Mouse (Mus musculus) B cell, adult 2 months (primary cell): ENCODE measurements around the gene S100a16.

ENCODE experiments used
- DNase-seq, 2 experiments: peaks; one replicate each; pipeline ENCODE4 v3.0.0; 2022

The S100a16 gene

GRCm38 (mm10) chr3:90525421-90525820, 11.6 kb upstream of the S100a16 start:
- DNase-seq = peak; percentile 32 to 43

GRCm38 (mm10) chr3:90526076-90526475, 11.0 kb upstream of the S100a16 start:
- no peak for DNase-seq

DNA sequence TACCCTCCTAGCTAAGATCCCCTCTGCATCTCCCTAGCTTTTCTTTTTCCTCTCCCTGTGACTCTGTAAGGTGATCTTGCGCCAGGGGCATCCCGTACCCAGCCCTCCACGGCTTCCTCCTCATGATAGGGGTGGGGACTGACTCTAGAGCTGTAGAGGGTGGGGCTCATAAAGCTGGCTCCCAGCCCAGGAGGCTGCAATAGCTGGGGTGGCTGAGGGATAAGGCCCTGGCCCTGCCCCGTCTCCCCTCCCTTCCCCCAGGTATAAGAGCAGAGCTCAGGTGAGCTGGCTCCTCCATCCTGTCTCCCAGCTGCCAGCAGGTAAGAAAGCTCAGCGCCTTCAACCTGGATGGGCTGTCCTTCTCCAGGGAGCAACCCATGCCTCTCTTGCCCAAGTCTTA, 10.5 kb upstream of the S100a16 start, which contains the start of gene S100a14:
S100a14 (plus strand) TSS at position 277 of the 400 bp plus-strand sequence.
- no peak for DNase-seq

GRCm38 (mm10) chr3:90527291-90527873, 9.7 kb upstream of the S100a16 start:
- no peak for DNase-seq

- DNase-seq = no peak
Observed at GRCm38 (mm10) chr3:90531713-90532112, 5.3 kb upstream of the S100a16 start.

GRCm38 (mm10) chr3:90535446-90535845, 1.6 kb upstream of the S100a16 start:
- no peak for DNase-seq

DNA sequence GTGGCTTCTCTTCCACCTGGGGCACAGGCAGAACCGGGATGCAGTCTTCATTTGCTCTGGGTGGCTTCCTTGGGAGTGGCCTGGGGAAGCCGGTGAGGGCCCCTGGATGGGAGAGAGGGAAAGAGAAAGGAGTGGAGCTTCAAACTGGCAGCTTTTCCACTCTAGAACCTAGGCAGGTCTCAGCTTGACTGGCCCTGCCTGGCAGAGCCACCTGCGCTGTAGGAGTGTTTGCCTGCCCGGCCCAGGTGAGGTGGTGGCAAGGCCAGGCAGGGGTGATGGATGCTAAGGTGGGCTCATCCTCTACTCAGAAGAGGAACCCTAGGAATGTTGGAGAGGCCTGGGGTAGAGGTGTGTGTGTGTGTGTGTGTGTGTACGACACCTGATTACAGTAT, 847 bp downstream of the S100a16 start:
- DNase-seq = no peak

DNA sequence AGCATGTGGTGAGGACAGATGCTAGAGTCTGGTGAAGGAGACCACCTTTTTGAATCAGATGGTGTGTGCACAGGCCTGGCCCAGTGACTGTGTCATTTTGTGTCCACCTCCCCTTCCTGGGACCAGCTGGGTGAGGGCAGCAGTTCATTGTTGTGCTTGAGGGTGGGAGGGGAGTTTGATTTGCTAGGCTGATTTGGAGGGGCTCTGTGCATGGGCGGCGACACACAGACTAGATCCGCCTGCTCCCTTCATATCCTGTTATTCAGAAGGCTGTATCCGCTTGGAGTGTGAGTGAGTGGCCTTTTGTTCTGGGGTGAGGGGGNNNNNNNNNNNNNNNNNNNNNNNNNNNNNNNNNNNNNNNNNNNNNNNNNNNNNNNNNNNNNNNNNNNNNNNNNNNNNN, 3.9 kb downstream of the S100a16 start:
- DNase-seq = no peak

DNA sequence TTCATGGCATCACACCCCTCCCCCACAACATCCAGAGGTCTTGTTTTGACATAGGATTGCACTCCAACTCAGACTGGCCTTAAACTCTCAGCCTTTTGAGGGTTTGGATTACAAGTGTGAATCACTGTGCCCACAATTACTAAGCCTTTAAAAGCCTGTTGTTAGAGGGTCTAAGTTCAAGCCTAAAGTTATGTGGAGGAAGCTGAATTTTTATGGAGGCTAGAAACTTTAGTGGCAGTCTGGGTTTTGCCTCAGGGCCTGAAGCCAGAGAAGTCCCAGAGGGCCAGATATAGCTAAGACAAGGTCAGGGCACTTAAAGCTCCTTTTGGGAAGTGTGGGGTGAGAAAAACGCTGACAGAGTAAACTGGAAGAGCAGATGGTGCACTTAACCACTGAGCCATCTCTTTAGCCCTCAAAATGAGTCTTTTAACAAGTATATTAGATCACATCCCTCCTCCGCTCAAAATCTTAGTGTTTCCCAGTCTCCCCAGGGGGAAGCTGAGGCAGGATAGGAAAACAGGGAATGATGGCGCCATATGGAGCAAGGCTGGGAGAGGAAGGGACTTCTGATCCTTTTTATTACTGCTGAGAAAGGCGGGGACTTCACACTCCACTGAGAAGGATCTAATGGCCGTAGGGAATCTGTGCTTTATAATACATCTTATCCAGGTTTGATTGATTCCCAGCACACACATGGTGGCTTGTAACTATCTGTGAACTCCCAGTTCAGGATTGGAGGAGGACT, 12.8 kb downstream of the S100a16 start:
- no peak for DNase-seq

DNA sequence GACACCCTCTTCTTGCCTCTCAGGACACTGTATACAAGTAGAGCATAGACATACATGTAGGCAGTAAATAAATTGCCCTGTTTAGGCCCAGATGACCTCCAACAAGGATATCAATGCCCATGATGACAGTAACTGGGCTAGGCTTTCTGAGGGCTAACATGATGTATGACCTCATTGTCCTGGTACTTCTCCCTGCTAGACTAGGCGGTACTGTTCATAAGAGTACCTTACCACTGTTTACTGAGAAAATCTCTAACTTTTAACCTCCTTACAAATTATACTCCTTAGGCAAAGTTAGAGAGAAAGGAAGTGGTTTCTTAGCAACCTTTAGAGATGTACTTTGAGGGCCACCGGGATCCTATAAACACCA, 13.4 kb downstream of the S100a16 start:
- DNase-seq = no peak

DNA sequence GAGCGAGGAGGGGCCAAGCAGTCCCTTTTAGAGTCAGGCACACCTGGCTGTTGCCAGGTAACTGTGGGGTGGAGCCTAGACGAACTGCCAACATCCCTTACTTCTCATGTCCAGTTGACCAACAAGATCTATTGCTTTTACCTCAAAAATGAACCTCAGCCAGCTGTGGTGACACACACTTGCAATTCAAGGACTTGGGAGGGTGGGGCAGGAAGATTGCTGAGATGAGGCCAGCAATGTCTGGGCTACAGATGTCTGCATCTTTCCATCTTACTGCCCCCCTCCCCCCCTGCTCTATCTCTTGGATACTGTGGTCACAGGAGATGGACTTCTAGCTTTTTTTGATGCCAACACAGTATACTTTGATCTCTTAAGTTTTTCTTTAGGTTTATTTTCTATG, 15.2 kb downstream of the S100a16 start:
- no peak for DNase-seq

- no peak for DNase-seq
Observed at GRCm38 (mm10) chr3:90555954-90556353, 18.9 kb downstream of the S100a16 start.

DNA sequence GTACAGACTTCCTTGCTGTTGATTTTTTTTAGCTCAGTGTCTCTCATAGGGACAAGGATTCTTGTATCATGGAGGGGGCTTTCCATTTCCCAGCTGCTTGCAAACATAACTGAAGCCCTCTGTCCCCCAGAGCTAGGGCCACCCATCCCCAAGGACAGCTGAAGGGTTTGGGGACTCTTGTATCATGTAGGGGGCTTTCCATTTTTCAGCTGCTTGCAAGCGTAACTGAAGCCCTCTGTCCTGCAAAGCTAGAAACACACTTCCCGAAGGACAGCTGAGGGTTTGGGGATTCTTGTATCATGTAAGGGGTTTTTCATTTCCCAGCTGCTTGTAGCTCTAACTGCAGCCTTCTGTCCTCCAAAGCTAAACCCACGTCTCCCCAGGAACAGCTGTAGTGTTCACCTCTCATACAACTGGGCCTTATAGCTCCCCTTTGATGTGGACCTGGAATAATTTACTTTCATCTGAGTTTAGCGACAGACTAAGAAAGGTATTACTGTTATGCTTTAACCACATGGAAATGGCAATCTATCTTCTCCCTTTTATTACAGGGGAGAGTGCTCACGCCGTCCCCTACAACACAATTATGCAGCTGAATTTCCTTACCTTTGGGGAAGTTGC, 23.1 kb downstream of the S100a16 start, which contains the start of gene S100a3:
S100a3 (plus strand) TSS at position 571 of the 621 bp plus-strand sequence.
- DNase-seq = no peak

- DNase-seq = no peak
Observed at GRCm38 (mm10) chr3:90574691-90575090, 37.6 kb downstream of the S100a16 start.

DNA sequence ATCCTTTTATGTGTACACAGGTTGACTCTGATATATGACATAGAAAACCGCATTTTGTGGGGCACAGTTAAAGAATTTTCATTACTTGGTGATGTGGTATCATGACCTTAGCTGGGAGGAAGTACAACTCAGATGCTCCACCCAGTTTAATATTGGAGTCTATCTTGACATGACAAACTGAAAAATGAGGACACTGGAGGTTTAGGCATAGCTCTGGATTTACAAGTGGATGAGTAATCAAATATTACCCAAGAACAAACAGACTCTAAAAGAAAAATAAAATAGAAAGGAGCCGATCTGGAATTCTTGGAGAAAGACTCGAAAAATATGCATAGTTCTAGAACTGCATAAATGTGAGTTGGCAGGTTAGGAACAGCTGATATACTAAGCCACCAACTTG, 38.3 kb downstream of the S100a16 start:
- no peak for DNase-seq

DNA sequence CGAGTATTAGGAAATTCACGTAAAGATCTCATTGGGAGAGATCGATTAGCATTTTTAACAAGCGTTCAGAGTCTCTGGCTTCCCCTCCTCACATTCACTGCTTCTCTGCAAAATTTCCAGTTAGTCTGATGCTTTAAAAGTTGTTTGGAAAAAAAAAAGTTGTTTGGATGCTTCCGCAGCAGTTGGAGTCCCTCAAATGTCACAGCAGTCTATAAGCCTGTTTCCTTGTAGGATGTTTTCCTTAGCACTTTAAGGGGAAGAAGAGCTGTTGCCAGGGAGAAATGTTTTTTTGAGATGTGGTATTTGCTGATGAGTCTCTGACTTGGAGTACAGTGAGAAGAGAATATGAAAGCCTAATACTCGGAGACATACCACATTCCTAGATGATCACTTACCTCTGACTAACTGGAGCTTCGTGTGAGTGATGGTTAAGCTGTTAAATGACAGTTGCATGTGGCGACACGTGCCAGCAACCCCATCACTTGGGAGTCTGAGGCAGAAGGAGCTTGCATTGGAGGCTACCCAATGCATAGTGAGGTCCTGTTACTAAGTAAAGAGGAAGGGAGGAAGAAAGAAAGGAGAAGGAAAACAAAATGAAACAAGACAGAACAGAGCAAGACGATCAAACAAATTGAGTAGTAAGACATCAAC, 39.4 kb downstream of the S100a16 start:
- DNase-seq = no peak

GRCm38 (mm10) chr3:90579433-90579832, 42.4 kb downstream of the S100a16 start:
- no peak for DNase-seq

DNA sequence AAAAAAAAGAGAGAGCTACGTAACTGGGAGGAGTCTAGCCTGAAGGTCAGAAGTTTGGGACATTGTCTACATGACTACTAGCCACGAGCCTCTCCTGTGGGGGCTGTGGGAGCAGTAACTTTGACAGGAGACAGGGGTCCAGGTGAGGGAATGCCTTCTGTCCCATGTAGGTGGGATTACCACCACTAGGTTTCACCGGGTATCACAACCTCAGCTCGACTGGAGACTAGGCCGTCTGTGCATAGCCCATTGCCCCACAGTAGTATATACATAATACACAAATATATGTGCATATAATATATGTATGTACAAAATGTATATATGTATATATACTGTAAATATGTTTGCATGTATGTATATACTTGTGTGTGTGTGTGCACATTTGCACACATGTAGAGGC, 44.1 kb downstream of the S100a16 start:
- no peak for DNase-seq

DNA sequence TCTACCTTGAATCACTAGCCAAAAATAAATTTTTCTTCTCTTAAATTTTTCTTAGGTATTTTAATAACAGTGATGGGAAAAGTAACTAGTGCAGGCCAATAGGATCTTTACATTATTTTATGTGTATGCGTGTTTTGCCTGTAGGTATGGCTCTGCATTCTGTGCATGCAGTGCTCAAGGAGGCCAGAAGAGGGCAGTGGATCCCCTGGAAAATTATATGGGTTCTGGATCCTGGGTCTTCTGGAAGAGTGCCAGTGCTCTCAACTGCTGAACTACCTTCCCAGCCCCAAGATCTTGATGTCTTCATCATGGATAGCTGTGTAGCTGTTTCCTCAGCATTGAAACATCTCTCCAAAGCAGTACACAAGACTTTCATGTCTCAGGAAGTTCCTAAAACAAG, 45.1 kb downstream of the S100a16 start:
- peak; percentile 30 to 42 for DNase-seq

- DNase-seq = no peak
Observed at GRCm38 (mm10) chr3:90582556-90582955, 45.5 kb downstream of the S100a16 start.

- no peak for DNase-seq
Observed at GRCm38 (mm10) chr3:90583893-90584292, 46.8 kb downstream of the S100a16 start.

DNA sequence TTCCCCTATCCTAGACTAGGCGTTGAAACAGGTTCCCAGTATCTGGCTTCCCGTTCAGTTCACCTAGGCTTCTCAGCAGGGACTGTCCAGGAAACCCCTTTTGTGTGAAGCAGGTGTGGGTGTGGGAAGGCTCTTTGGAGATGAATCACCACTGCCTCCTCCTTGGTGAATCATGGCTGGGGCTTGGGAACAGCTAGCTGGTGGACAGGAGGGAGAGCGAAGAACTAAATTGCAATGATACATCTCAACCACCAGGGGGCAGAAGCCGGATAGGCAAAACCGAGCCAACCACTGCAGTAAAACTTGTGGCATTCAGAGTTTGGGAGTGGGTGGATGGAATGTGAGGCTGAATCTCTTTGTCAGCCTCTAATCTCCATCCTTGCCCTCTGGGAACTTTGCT, 48.5 kb downstream of the S100a16 start:
- peak; percentile 79 to 81 for DNase-seq

- peak in 1 of 2 experiments; percentile 56 for DNase-seq
Observed at GRCm38 (mm10) chr3:90586016-90586643, 49.1 kb downstream of the S100a16 start.
